Mouse (Mus musculus) heart, embryonic 14.5 days (tissue): Measurements from ENCODE around the gene Macrod2. TPM values are rescaled to one million over a fixed set of nuclear protein-coding genes. Genes with fewer than 3 reads are reported as not detected.

ENCODE experiments used
- ATAC-seq: fragments of 200-750 bp; cut with Nextera tagmentation; 2 replicates; pipeline ENCODE4 v1.8.0; 2017; ENCODE audit warnings: low read depth, moderate TSS enrichment; ENCODE audit not compliant: insufficient number of reproducible peaks, insufficient read depth, low FRiP score
- H3K27ac ChIP-seq, 2 experiments: fragments of 200-500 bp in 1 of 2; fragments of 300-500 bp in 1 of 2; sonication (generic) in 1 of 2; replicated peaks in 1 of 2; 2 replicates each; pipeline ENCODE4 v1.5.1; 2012 to 2014; ENCODE audit warnings: low read depth in 2 of 2, low read length in 2 of 2, control low read depth in 1 of 2, mild to moderate bottlenecking in 1 of 2, mixed read lengths in 1 of 2; ENCODE audit not compliant: control insufficient read depth in 1 of 2, insufficient read depth in 1 of 2
- H3K27me3 ChIP-seq: fragments of 300-500 bp; sonication (generic); 2 replicates; pipeline ENCODE4 v1.6.1; 2014; ENCODE audit warnings: mild to moderate bottlenecking, low read length, control low read depth; ENCODE audit not compliant: control insufficient read depth, insufficient read depth
- H3K36me3 ChIP-seq: fragments of 300-500 bp; sonication (generic); 2 replicates; pipeline ENCODE4 v1.6.1; 2014; ENCODE audit warnings: mild to moderate bottlenecking, control low read depth, low read length, mixed read lengths; ENCODE audit not compliant: control insufficient read depth, insufficient read depth
- H3K4me1 ChIP-seq, 2 experiments: fragments of 200-500 bp in 1 of 2; fragments of 300-500 bp in 1 of 2; sonication (generic) in 1 of 2; 2 replicates each; pipeline ENCODE4 v1.6.1; 2012 to 2014; ENCODE audit warnings: low read length in 2 of 2, control low read depth in 1 of 2, mixed read lengths in 1 of 2; ENCODE audit not compliant: control insufficient read depth in 2 of 2, insufficient read depth in 2 of 2
- H3K4me2 ChIP-seq: fragments of 300-500 bp; sonication (generic); 2 replicates; pipeline ENCODE4 v1.6.1; 2014; ENCODE audit warnings: mild to moderate bottlenecking, low read length
- H3K4me3 ChIP-seq, 2 experiments: fragments of 200-500 bp in 1 of 2; fragments of 300-500 bp in 1 of 2; sonication (generic) in 1 of 2; 2 replicates each; pipeline ENCODE4 v1.5.1; 2012 to 2014; ENCODE audit warnings: low read length in 2 of 2, mild to moderate bottlenecking in 2 of 2, control low read depth in 1 of 2, low read depth in 1 of 2, moderate library complexity in 1 of 2; ENCODE audit not compliant: control insufficient read depth in 1 of 2, insufficient read depth in 1 of 2
- H3K9ac ChIP-seq: fragments of 300-500 bp; sonication (generic); 2 replicates; pipeline ENCODE4 v1.6.1; 2014; ENCODE audit warnings: mild to moderate bottlenecking, low read length
- H3K9me3 ChIP-seq: fragments of 300-500 bp; sonication (generic); 2 replicates; pipeline ENCODE4 v1.6.1; 2016; ENCODE audit warnings: low read length, control low read depth; ENCODE audit not compliant: control insufficient read depth
- WGBS: fragments of 180-500 bp; shearing (Covaris S2); extraction: QIAGEN DNeasy Blood & Tissue Kit; methylation state at CpG from one replicate; pipeline ENCODE4 v1.1.7; 2014; 5-methylcytosine and 5-hydroxymethylcytosine counted together
- polyA plus RNA-seq: library from polyadenylated mRNA; unstranded; fragments of >200 nt; fragmentation: Nextera tagmentation; extraction: Ambion mirVana; gene quantifications from 2 replicates; pipeline ENCODE4 v1.2.1, GENCODE M21; 2014

Gene Macrod2
- polyA plus RNA-seq, 1 experiment from 2014 or later, result 21.3 TPM

DNA sequence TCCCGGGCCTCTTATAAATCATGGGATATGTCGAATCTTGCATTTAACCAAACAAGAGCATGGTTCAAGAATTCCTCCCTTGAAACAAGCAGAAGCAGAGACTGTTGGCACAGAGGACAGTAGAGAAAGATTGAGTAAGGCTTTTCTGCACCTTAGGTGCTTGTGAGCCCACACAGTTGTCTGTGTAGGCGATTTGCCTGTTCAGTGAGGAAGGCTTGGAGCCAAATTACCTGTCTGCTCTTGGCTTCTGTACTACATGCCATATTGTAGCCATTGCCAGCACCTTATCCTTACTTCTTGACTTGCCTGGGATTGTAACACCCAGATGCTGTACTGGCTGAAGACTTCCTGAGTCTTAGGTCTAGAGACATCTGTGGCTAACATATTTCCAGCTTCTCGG, 1303.2 kb downstream of the Macrod2 start:
- no peaks in the 10 kb centered on the region for H3K9me3 ChIP-seq
- ATAC-seq, result no peak
- no peak overlapping the region for H3K4me2 ChIP-seq
- WGBS, result 81% methylated on average over 4 of the region's 4 CpGs
- no peaks in the 10 kb centered on the region for H3K36me3 ChIP-seq
- no peak overlapping the region for H3K4me3 ChIP-seq
- peaks cover 3 to 8% of the 10 kb centered on the region in 2 experiments for H3K4me1 ChIP-seq
- no peak overlapping the region for H3K27ac ChIP-seq
- no peaks in the 10 kb centered on the region for H3K27me3 ChIP-seq
- H3K9ac ChIP-seq, result no peak overlapping the region

DNA sequence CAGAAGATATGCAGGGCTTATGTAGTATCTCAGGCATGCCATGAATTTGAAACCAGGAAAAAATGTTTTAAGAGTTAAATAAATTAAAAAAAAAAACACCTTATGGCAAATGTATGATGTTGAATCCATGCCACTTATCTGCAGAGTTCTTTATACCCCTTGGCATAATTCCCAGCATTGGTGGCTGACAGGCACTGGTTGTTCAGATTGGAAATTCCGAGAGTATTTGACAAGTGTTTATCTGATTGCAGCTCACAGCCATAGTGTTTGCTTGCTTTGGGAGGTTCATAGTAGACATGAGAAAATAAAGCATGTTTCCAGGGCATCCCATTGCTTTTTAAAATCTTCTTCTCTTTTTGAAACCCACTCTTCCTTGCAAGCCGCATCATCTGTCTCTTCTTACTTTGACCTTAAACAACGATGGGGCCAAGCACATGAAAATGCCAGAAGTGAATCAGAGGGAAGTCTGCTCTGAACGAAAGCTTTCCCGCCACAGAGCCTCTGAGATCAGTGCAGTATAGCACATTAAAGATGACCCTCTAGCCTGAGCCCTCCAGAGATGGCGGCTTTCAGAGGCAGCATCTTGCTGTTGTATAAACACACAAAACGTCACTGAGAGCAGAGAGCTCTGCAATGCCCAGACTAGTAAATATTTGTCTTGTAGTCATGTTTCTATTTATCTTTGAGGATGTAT, 1305.8 kb downstream of the Macrod2 start:
- no peak overlapping the region for H3K9ac ChIP-seq
- 45% methylated on average over 7 of the region's 7 CpGs for WGBS
- ATAC-seq, result no peak
- H3K36me3 ChIP-seq, result no peaks in the 10 kb centered on the region
- H3K27ac ChIP-seq, result no peak overlapping the region
- no peak overlapping the region for H3K4me2 ChIP-seq
- H3K9me3 ChIP-seq, result no peaks in the 10 kb centered on the region
- peaks cover 3 to 8% of the 10 kb centered on the region in 2 experiments for H3K4me1 ChIP-seq
- H3K27me3 ChIP-seq, result no peaks in the 10 kb centered on the region
- H3K4me3 ChIP-seq, result no peak overlapping the region

DNA sequence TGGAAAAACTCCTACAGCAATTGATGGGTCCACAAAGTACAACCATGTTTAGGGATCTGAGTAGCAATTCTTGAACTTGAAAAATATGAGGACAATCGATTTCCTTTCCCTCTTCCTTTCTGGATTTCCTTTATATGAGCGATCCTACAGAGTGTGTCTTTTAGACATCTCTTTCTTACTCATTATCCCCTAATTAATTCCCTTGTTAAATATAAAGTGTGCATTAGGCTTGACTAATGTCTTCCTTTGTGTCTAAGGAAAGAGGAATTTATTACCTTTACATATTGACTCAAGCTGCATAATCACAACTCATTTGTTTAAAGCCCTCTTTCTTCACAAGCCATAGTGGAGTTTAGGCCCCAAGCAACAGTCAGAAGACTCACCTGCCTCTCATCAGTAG, 1316.7 kb downstream of the Macrod2 start:
- Histone ChIP-seq H3K4me1 (no peaks in the 10 kb centered on the region), H3K4me2 (no peak overlapping the region), H3K4me3 (no peak overlapping the region), H3K27ac (no peak overlapping the region), H3K9me3 (no peaks in the 10 kb centered on the region), H3K36me3 (no peaks in the 10 kb centered on the region), H3K27me3 (no peaks in the 10 kb centered on the region), H3K9ac (no peak overlapping the region)
- WGBS, result 86% methylated on average over 2 of the region's 2 CpGs
- ATAC-seq, result no peak

DNA sequence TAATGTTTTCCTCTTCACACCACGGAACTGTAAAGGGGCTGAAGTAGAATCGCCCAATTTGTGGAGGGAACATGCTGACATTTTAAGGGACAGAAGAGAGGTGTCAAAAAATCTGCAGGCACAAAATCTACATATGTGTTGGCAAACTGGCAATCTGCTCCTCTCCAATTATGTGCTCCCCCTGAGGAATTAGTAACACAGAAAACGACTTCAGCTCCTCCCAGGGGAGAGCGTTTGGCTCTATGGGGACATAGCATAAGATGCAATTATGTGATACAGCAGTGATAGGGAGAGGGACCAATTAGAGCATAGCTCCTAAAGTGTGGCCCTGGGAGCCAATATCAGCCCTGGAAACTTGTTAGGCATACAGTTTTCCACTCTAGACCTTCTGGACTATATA, 1317.2 kb downstream of the Macrod2 start:
- Histone ChIP-seq H3K4me3 (no peak overlapping the region), H3K27me3 (no peaks in the 10 kb centered on the region), H3K9me3 (no peaks in the 10 kb centered on the region), H3K4me2 (no peak overlapping the region), H3K9ac (no peak overlapping the region), H3K27ac (no peak overlapping the region), H3K4me1 (no peaks in the 10 kb centered on the region), H3K36me3 (no peaks in the 10 kb centered on the region)
- no peak for ATAC-seq
- WGBS, result 70% methylated on average over 4 of the region's 4 CpGs

DNA sequence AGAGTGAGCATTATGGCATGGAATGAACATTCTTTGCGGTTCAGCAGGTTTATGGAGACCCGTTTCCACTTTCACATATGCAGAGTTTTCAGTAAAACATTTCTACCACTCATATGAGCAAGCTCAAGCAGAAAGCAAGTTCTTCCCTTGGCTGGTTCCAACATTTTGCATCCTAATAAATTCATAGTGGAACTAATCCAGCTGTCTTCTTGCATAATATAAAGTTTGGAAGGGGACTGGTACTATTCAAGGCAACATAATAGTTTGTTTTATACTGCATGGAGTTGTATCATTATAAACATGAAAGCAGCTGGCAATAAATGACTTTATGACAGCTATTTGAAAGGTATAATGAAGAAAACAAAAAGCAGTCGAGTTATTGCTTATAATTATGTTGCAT, 1320.0 kb downstream of the Macrod2 start:
- Histone ChIP-seq H3K9me3 (no peaks in the 10 kb centered on the region), H3K4me2 (no peak overlapping the region), H3K9ac (no peak overlapping the region), H3K27ac (no peak overlapping the region), H3K36me3 (no peaks in the 10 kb centered on the region), H3K4me3 (no peak overlapping the region), H3K27me3 (no peaks in the 10 kb centered on the region), H3K4me1 (no peaks in the 10 kb centered on the region)
- 85% methylated on average over 3 of the region's 3 CpGs for WGBS
- ATAC-seq, result no peak

DNA sequence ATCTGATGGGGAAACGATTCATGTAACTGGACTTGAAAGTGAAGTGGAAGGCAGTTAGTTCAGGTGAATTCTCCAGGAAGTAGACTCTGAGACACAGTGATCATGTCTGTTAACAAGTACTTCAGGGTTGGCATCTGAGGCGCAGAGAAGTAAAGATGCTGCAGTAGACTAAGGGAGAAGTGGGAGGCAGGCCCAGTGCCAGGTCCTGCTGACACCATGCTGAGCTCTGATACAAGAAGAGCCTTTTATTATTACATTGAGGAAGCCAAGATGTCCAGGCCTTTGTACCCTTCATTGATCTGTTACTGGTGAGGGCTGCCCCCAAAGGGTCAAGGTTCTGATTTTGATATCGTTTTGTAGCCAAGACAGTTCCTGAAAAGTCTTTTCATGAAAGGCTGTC, 1327.4 kb downstream of the Macrod2 start:
- no peak overlapping the region for H3K9ac ChIP-seq
- 77% methylated on average over 3 of the region's 3 CpGs for WGBS
- H3K9me3 ChIP-seq, result no peaks in the 10 kb centered on the region
- H3K4me3 ChIP-seq, result no peak overlapping the region
- H3K36me3 ChIP-seq, result no peaks in the 10 kb centered on the region
- no peak for ATAC-seq
- no peaks in the 10 kb centered on the region for H3K27me3 ChIP-seq
- H3K27ac ChIP-seq, result no peak overlapping the region
- no peak overlapping the region for H3K4me2 ChIP-seq
- no peaks in the 10 kb centered on the region for H3K4me1 ChIP-seq

DNA sequence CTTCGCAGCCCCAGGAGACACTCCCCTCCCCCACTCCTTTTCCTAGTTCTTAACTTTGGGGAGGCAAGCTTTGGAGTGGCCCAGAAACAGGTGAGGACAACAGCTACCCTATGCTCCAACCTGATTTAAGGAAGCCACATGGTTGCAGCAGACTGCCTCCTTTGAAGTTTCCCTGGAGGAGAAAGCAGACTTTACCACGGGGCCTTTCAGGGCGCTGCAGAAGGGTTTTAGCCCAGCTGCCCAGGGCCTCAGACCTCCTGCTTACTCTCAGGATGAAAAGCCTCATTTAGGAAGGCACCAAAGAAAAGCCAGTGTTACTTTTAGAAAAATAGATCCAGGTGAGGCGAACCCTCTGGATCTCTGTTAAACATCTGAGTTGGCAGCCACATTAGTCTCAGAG, 1333.9 kb downstream of the Macrod2 start:
- Histone ChIP-seq H3K4me1 (no peaks in the 10 kb centered on the region), H3K9ac (no peak overlapping the region), H3K27me3 (no peaks in the 10 kb centered on the region), H3K4me3 (no peak overlapping the region), H3K36me3 (no peaks in the 10 kb centered on the region), H3K9me3 (no peaks in the 10 kb centered on the region), H3K4me2 (no peak overlapping the region), H3K27ac (no peak overlapping the region)
- WGBS, result 71% methylated on average over 4 of the region's 4 CpGs
- ATAC-seq, result no peak
